Mouse (Mus musculus): ENCODE measurements around the gene Zfp444. TPM values are rescaled to one million over a fixed set of nuclear protein-coding genes. Genes with fewer than 3 reads are reported as not detected.
"Not testable (repeated sequence)": the region's sequence is repeated elsewhere in the genome, so short reads cannot be mapped to it uniquely, and the experiment has no call there.

Gene Zfp444
- total RNA-seq, 1 experiment from 2014 or later = 15.2 TPM

- ATAC-seq (replicated peaks; ENCODE audit: low read depth, poor library complexity, severe bottlenecking) = no peak
These were observed 23.8 kb downstream of the Zfp444 start for GRCm38 (mm10) chr7:6195777-6196176.

GRCm38 (mm10) chr7:6196790-6197189 is 24.8 kb downstream of the Zfp444 start, which contains the start of gene Galp:
Galp (plus strand) TSS chr7:6197090.
- ATAC-seq (replicated peaks; ENCODE audit: low read depth, poor library complexity, severe bottlenecking) = no peak

- no peak for ATAC-seq (replicated peaks; ENCODE audit: low read depth, poor library complexity, severe bottlenecking)
These were observed 32.2 kb downstream of the Zfp444 start for GRCm38 (mm10) chr7:6204200-6204599.

- ATAC-seq (replicated peaks; ENCODE audit: low read depth, poor library complexity, severe bottlenecking) = peak; percentile 50; the same call in 1 of the 2 replicates
These were observed 41.1 kb downstream of the Zfp444 start for GRCm38 (mm10) chr7:6213144-6213543.

GRCm38 (mm10) chr7:6214691-6215090 is 42.7 kb downstream of the Zfp444 start:
- ATAC-seq (replicated peaks; ENCODE audit: low read depth, poor library complexity, severe bottlenecking) = not testable (repeated sequence)

- ATAC-seq (replicated peaks; ENCODE audit: low read depth, poor library complexity, severe bottlenecking) = no peak
These were observed 48.1 kb downstream of the Zfp444 start for GRCm38 (mm10) chr7:6220147-6220546.

GRCm38 (mm10) chr7:6221978-6222377 is 50.0 kb downstream of the Zfp444 start, which contains the start of gene Zscan5b:
Zscan5b (plus strand) TSS chr7:6222278.
- ATAC-seq (replicated peaks; ENCODE audit: low read depth, poor library complexity, severe bottlenecking) = no peak

GRCm38 (mm10) chr7:6228491-6228890 is 56.5 kb downstream of the Zfp444 start:
- ATAC-seq (replicated peaks; ENCODE audit: low read depth, poor library complexity, severe bottlenecking) = not testable (repeated sequence)

- no peak for ATAC-seq (replicated peaks; ENCODE audit: low read depth, poor library complexity, severe bottlenecking)
These were observed 67.8 kb downstream of the Zfp444 start for GRCm38 (mm10) chr7:6239787-6240186.

- peak; percentile 88 for ATAC-seq (replicated peaks; ENCODE audit: low read depth, poor library complexity, severe bottlenecking)
These were observed 68.9 kb downstream of the Zfp444 start for GRCm38 (mm10) chr7:6240841-6241425.

Other genes starting within 250 kb of the Zfp444 start
- not detected in 2 replicates for gene Vmn1r65, start 161.2 kb upstream of the Zfp444 start, total RNA-seq (2017)
- gene Nlrp4c, start 127.1 kb upstream of the Zfp444 start, total RNA-seq (2017) = not detected in 2 replicates
- gene Zfp787, start 16.2 kb upstream of the Zfp444 start, total RNA-seq (2017) = 20.0 and 25.5 TPM in 2 replicates
- not detected in 2 replicates for gene Galp, start 24.9 kb downstream of the Zfp444 start, total RNA-seq (2017)
- gene Zscan5b, start 50.1 kb downstream of the Zfp444 start, total RNA-seq (2017) = not detected in 2 replicates
- not detected in 2 replicates for gene Epp13, start 80.5 kb downstream of the Zfp444 start, total RNA-seq (2017)
- 5.7 and 7.8 TPM in 2 replicates for gene Zfp667, start 114.4 kb downstream of the Zfp444 start, total RNA-seq (2017)
- 3.1 and 3.7 TPM in 2 replicates for gene Zfp583, start 159.1 kb downstream of the Zfp444 start, total RNA-seq (2017)
- 0.39 and 1.2 TPM in 2 replicates for gene Gm3854, start 171.5 kb downstream of the Zfp444 start, total RNA-seq (2017)
- gene Zfp78, start 191.1 kb downstream of the Zfp444 start, total RNA-seq (2017) = 7.7 and 8.2 TPM in 2 replicates
- 1.4 and 2.1 TPM in 2 replicates for gene Zfp28, start 211.1 kb downstream of the Zfp444 start, total RNA-seq (2017)
- gene Smim17, start 226.5 kb downstream of the Zfp444 start, total RNA-seq (2017) = not detected in 2 replicates
- not detected in 2 replicates for gene Gm20715, start 238.1 kb downstream of the Zfp444 start, total RNA-seq (2017)